Mouse (Mus musculus) gonadal fat pad, adult 2 months (tissue): Measurements from ENCODE around the gene Agk. TPM values are rescaled to one million over a fixed set of nuclear protein-coding genes. Genes with fewer than 3 reads are reported as not detected.

Source experiments
- DNase-seq: peaks from one replicate; pipeline ENCODE4 v3.0.0-alpha.2; 2012; ENCODE audit warnings: low read depth
- polyA plus RNA-seq: library from polyadenylated mRNA; depleted of rRNA; stranded (reverse); fragments of >200 nt; gene quantifications from 2 replicates; pipeline ENCODE4 v1.2.3, GENCODE M21; 2012

Gene Agk
- polyA plus RNA-seq, 1 experiment = 16.2 TPM

DNA sequence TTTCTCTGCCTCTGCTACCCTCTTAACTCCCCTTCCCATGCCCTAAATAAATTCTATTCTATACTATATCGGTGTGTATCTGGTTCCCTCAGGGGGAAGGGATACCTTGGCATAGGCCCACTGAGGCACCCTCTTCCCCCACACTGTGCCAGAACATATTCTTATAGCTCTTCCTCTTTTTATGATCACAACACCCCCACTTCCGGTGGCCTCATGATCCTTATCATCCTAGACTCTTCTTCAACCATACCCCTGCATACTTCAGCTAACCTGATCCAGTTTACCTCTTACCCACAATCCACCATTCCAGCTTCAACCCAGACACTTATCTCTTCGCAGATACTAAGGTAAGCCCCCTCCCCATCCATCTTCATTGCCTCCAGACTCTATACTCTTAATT, 86.1 kb downstream of the Agk start:
- no peak for DNase-seq

DNA sequence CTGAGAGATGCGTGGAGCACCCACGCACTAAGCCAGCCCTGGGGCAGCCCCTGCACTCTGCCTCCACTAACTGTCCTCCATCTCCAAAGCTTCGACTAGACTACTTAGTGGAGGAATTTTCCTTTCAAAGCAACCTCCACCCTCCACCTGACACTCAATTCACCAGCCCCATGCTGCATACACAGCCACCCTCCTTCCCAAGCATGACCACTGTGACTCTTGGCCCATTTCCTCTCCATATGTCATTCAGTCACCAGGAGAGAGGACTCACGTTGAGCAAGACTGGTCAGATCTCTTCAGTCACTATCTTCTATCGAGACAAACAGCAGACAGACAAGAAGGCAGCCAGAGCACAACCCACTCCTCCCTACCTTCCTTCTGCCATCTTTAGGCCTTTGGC, 88.1 kb downstream of the Agk start:
- DNase-seq = no peak

DNA sequence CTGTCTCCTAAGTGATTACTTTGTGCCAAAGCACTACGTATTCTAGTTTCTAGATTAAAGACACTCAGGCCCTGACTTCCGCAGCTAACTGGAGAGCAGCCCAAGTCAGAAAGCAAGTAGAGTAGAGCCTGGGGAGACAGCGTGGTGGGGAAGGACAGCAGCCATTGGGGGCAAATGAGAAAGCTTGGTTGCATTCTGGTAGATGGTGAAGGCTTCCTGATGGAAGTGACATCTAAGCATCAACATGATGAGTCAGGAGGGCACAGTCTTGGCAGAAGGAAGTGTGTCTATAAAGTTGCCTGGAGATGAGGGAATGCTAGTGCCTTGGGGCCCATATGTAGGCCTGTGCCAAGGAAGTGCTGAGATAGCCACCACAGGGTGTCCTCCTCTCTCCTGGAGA, 88.6 kb downstream of the Agk start:
- DNase-seq = no peak

DNA sequence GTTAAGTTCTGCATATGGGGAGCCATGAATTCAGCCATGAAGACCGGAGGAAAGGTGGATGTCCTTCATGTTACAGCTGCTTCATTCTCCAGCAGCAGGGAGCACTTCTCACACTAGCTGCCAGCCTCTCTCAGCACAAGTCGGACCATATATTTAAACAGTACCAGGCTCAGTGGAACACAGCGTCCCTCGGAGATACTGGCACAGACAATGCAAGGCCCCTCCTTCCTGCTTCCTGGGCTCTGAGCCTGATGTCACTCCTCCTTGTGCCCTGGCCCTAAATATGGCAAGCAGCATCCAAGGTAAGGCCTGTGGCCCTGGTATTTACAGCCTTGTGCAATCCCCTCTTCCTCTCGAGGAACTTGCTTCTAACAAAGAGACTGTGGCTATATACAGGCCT, 90.8 kb downstream of the Agk start:
- DNase-seq = no peak

DNA sequence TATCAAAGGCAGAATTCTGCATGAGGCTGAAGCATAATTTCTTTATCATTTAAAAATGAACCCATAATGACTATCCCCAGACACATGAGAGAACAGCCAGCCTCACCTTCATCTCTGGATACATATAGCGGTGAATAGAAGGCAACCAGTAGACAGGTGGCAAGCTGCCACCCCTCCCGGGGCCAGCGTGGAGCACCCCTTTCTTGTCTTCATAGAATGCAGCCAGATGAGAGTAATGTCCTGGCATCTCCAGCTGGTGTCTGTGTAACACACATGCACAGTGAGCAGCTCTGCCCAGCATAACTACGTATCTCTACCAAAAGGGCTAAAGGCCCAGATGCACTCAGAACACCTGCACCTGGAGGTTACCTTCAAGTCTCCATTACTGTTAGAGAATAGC, 93.4 kb downstream of the Agk start:
- no peak for DNase-seq

DNA sequence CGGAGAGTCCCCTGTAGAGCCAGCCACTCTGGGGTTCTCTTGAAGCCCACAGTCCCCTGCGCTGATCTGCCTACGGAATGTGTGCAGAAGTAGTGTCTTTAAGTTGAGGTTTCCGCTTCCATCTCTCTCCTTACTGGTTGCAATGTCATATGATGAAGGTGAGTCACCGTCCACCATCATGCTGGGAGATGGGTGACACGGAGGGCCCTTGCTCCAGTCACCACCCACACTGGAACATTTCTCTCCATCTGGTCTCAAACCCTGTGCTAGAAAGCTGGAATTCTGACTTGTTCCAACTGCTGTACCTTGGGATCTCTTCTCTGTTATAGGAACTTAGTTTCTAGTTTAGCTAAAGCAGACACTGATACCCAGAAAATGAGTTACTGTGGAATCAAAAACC, 96.1 kb downstream of the Agk start:
- no peak for DNase-seq

DNA sequence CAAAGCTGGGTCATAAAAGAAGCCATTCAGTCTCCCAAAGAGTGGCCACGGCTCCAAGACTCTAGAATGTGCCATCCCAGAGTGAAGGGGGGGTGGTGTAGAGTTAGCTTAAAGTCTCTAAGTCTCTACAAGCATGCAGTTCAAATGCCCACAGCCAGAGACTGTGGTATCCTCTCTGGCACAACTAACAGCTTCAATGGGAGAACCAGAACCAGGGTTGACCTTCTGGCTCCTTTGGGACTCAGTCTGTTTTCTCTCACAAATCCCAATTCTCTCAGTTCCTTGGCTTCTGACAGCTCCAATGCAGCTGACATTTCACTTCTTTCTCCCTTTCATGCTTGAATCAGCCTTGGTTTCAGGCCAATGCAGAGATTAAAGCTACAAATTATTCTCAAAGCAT, 98.0 kb downstream of the Agk start:
- no peak for DNase-seq

DNA sequence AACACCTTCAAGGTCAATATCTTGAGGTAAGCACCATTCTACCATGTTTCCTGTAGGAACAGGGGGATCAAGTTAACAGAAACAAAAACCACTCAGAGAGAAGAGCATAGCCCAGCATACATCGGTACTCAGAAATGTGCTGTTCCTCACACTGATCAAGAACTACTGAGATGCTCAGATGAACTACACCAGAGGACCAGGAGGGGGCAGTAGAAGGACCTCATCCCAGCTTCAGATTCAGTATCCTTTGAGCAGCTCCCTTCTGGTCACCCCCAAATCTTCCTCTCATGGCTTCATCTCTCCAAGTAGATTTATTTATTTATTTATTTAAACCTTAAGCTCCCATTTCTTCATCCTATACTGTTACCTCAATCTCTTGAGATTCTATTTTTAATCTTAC, 98.8 kb downstream of the Agk start:
- DNase-seq = no peak

DNA sequence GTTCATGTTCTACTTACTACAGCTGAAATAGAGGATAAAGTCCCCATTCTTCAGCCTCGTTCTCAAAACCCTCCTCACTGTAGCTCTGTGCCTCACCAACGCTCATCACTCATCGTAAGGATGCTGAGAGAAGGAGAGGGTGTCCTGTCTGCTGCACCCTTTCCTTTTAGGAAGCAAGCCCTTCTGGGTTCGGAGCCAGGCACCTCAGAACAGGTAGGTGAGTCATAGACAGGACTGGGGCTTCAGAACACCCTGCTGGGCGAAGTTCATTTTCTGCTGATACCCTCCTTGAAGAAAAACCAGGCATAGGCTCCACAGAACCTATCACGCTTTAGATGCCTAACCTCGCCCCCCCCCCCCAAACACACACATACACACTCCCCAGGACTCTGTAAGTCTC, 102.5 kb downstream of the Agk start:
- DNase-seq = no peak

DNA sequence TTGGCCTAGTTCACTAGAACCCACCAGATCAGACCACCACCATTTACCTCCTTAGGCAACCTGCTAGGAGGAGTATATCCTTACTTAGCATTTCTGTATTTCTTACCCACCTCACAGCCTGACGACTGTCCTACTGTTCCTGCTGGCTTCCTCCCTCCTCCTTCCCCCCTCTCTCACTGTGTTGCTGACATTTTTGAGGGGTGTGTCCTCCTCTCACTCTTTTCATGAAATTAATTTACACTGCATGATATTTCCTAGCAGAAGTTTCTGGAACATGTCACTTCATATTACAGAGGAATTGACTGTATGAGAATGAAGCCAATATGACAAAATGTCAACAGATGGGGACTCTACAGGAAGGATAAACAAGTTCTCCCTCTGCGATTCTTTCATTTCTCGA, 103.7 kb downstream of the Agk start:
- DNase-seq = no peak

DNA sequence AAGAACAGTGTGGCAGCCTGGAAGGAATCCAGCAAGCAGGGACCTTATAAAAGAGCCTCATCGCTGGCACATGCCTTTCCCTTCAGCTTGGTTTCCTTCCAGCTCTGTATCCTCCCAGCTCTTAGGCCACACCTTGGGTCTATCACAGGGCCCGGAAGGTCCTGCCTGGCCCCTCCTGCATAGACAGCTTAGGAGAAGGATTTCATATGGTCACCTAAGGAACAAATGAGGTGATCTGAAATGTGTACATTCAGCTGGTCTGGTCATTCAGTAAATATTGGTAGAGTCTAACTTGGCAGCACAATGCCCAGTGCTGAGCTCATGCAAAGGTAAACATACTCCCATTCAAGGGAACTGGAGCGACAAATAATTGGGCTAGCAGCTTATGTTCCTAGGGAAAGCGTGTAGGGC, 104.6 kb downstream of the Agk start:
- no peak for DNase-seq

DNA sequence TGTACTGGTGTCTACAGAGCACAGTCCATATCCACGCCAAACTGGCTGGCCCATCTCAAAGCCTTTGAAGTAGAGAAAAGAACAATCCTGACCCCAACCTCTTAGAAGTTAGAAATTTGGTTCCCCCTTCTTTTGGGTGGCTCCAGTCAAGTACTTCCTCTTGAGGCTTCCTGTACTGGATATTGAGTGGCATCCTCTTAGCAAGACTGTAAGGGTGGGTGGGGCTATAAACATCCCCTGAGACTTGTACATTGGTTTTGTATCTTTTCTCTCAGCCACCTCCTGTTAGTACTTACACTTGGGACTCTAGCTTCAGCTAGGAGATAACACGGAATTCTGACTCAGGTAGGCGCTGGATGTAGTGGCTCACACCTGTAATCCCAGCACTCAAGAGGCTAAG, 105.3 kb downstream of the Agk start:
- DNase-seq = no peak

DNA sequence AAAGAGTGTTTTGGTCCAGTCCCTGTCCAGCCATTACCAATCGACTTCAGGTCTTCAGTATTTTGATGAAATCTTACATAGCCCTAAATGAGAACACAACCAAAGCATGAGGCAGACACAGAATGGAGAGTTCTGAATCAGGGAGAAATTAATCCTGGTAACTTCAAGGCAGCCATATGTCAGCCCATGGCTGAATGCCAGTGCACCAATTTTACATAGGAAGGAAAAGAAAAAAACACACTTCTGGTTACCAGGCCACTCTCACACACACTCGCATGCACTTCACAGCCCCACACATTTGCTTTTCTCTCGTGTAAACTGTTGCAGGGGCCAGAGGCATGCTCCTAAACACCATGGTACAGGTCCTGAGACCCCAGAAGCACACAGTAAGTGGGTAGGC, 105.9 kb downstream of the Agk start:
- DNase-seq = no peak

DNA sequence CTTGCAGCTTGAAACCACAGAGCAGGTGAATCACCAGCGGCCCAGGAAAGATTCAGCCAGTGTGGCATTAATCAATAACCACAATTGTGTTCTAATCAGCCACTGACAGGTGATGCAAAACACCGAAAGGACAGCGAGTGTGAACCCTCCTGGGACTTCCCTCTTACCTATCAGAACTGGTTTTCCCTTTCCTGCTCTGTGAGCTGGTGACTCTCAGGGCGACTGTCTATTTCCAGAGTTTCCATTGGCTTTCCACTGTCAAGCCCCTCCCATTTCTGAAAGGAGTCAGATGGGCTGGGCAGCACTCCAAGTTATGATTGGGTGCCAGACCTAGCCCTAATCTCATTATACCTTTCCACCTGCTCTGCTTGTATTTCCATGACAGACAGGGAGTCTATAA, 106.4 kb downstream of the Agk start:
- DNase-seq = no peak

DNA sequence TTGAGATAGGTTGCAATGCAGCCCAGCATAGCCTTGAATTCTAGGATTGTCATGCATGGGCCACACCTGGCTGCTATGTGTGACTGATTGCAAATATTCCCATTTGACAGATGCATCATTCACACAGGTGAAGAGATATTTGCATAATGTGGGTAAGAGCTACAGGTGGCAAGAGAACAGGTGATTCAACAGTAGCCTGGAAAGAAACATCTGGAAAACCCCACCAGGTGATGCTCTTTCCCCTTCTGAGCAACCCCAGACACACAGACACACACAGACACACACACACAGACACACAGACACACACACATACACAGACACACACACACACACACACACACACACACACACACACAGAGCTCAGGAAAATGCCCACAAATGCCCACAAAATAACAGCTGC, 106.8 kb downstream of the Agk start:
- DNase-seq = no peak

DNA sequence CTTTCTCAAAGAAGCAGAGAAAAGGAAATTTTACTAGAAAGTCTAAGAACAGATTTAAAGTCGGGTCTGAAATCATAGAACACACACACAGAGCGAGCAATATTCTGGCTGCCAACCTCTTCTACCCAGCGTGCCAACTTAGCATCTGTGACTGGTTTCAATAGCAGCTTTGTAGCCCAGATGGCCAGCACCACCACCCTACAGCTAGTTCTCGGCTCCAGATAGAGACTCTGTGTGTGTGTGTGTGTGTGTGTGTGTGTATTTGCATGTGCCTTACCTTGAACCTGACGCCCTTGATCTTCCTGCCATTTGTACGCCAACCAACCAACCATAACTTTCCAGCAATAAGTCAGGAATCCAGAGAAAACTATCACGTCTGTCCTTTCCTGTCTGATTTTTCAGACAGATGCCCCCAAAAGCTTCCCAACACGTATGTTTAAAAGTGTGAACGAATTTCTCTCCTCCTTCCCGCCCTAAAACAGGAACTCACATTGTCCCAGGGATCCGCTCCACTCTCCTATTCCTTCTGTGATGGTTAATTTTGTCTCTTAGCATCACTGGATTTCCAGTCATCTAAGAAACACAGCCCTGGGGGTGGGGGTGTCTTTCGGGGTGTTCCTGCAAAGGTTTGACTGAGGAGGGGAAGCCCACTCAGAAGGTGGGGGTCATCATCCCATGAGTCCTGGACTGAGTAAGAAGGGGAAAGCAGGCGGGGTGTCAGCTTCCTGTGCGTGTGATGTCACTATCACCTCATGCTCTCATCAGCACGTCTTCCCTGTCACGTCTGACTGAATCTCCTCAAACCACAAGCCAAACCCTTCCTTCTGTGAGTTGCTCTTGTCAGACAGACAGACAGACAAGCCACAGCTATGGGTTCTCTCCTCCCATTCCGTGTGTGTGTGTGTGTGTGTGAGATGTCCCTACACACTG, 107.6 kb downstream of the Agk start:
- DNase-seq = no peak

DNA sequence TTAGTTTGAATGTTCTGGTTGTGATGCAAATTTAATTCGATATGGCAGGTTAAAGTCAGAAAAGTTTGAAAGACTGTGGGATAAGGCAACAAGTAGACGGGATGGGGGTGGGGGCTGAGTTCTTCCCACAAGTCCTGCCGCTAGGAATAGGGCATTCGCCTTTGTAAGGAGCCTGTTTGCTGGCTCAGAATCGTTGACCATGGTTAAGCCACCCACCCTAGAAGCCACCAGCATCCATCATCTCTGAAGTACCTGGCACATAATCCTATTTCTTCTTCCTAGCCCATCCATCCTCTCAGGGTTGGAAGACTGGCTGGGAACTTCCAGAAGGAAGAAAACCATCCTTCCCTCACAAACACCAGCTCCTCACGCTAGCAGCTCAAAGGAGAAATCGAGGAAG, 109.7 kb downstream of the Agk start:
- DNase-seq = no peak

DNA sequence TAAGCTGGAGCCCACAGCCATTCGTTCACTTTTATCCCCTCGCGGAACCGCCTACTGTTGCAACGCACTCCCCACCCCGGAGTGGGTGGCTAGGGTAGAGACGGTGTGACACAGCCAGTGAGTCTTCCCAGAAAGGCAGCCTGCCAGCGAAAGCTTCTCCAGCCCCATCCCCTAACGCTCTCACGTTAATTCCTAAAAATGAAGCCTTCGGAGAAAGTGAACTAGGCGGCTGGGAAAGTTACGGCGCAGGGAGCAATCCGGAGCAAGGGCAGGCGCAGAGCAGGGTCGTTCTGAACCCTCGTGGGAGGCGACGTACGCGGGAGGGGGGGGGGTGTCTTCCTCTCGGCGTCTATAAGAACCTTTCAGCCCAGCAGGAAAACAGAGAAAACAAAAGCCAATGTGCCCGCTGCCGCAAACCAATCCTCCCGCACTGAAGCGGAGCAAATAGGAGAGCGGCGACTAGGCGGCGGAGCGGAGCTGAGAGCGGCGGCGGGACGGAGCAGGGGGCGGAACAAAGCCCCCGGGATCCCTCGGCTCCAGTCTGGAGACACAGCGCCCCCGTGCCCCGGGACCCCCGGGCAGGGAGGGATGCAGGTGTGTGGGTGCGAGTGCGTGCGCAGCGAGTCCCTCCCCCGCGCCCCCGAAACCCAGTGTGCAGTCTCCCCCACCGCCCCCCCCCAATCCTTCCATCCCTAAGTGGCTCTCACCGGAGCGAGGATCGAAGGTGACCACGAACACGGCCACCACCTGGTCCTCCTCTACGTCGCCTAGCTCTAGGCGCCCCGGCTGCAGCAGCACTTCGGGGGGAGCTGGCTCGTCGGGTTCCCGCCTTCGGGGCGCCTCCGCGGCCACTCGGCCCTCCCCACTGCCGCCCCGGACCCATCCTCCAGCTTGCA, 110.4 kb downstream of the Agk start:
- DNase-seq = no peak

DNA sequence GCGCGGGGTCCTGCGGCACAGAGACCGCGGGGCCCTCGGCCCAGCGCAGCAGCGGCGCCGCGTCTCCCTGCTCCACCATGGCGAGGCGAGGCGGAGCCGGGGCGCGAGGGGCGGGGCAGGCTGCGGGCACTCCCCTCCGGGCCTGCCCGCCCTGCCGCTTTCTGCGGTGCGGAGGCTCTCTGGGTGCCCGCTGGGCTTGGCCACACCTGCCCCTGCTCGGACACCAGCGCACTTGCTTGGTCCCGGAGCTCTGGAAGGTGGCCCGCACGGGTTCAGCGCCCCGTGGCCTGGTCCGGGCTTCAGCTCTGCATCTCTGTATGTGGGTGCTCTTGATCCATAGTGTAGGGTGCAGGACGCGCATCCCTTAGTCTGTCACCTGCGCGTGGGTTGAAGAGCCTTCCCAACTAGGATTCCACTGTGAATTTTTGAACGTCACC, 111.1 kb downstream of the Agk start, which contains the start of gene E330009J07Rik:
E330009J07Rik (minus strand) TSS at position 89 of the 437 bp plus-strand sequence.
- no peak for DNase-seq

DNA sequence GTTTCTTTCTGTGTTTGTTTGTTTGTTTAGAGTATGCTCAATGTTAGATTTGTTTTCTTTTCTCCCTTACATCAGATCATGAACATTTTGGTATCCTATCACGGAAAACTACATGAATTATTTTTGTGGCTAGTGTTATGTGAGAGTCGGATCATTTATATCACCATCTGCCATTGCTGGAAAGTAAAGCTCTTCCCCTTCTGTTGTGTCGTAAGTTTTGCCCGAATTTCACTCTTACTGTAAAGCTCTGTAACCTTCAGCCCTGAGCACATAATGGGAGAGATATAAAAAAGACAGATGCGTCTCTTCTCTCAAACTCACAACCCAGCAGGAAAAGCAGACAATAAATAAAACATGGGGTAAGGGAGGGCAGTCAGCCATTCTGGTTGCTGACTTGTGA, 114.0 kb downstream of the Agk start, which contains the start of gene Wee2:
Wee2 (plus strand) TSS at position 153 of the 400 bp plus-strand sequence.
- DNase-seq = no peak

DNA sequence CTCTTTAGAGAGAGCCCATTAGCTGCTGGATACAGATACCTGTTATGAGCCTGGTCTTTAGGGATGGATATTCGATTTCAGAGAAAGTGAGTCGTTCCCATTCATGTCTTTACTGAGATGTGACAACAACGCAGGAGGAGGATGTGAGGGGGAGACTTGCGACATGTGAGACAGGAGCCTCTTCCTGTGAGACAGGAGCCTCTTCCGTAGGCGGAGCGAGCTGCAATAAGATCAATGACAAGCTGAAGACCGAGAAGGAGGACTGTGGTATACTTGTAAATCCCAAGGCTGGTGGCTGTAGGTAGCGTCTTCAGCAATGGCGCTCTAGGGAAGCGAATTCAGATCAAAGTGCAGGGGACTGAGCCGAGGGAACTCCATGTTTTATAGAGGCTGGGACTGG, 114.8 kb downstream of the Agk start:
- no peak for DNase-seq

DNA sequence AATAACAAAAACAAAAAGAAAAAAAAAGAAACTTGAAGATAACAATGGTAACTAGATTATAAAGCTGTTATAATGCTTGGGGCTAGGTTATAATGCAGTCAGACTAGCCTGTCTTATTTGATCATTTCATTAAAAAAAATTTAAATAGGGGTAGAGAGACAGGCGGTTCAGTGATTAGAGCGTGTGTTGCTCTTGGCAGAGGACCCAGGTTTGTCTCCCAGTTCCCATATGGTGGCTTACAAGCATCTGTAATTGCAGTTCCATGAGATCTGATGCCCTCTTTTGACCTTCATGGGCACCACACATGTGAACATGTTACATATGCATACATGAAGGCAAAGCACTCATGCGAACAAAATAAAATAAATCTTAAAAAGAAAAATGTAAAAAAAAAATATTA, 116.3 kb downstream of the Agk start:
- DNase-seq = no peak

DNA sequence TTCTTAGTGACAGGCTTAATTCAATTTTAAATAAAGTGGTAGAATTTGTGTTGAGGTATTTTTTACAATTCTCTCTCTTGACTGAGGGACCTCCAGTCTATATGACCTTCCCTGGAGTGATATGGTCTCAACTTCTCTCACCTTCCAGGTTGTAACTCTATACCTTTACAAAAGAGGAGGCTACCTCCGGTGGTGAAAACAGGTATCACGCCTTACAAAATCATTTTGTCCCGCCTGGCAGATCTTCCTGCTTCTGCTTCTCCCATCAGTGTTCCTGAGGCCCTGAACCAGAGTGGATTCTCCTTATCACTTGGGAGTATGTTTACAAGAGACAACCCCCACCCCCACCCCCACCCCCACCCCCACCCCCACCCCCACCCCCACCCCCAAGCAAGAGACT, 116.8 kb downstream of the Agk start:
- no peak for DNase-seq
